Mouse (Mus musculus) spleen, adult 12 weeks (tissue): Measurements from ENCODE around the gene Cdc37.
"Not testable (repeated sequence)": the region's sequence is repeated elsewhere in the genome, so short reads cannot be mapped to it uniquely, and the experiment has no call there.

Source experiments
- DNase-seq: peaks from one replicate; pipeline ENCODE4 v3.0.0; 2022; ENCODE audit warnings: low spot score

Cdc37 gene

GRCm38 (mm10) chr9:21149654-21150419 is at the start of gene Cdc37:
TSS of gene Cdc37 (minus strand) at chr9:21149982.
- DNase-seq = peak; percentile 87

DNA sequence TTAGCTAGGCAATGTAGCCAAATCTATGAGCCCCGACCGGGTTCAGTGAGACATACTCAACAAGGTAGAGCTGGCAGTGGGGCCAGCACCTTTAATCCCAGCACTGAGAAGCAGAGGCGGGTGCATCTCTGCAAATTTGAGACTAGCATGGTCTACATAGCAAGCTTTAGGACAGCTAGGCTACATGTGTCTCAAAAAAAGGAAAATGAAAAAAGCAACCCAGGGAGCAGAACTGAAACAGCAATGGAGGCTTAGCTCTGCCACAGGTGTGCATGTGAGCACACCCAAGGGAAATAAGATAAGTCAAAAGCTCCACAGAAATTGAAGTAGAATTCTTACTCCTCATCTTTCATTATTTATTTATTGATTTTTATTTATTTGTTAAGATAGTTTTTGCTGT is 49.2 kb upstream of the Cdc37 start:
- no peak for DNase-seq

DNA sequence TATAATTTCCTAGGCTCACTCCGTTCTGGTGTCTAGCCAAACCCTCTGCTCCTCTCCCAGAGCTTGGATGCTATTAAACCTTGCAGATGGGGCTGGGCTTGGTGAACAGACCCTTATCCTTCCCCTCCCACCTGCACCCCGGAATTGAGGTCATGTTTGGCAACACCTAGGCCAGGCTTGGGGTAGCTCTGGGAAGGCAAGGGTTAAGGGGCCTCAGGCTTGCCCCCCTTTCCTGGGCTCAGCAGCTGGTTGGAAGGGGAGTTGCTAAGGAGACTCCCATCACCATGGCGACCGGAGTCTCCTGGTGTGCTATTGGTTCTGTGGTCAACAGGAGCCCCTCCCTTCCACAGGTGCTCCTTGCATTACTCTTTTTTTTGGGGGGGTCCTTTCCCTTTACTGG is 48.2 kb upstream of the Cdc37 start:
- DNase-seq = no peak

GRCm38 (mm10) chr9:21196521-21197433 is 47.0 kb upstream of the Cdc37 start:
- DNase-seq = no peak

GRCm38 (mm10) chr9:21195736-21196505 is 46.1 kb upstream of the Cdc37 start:
- not testable (repeated sequence) for DNase-seq

DNA sequence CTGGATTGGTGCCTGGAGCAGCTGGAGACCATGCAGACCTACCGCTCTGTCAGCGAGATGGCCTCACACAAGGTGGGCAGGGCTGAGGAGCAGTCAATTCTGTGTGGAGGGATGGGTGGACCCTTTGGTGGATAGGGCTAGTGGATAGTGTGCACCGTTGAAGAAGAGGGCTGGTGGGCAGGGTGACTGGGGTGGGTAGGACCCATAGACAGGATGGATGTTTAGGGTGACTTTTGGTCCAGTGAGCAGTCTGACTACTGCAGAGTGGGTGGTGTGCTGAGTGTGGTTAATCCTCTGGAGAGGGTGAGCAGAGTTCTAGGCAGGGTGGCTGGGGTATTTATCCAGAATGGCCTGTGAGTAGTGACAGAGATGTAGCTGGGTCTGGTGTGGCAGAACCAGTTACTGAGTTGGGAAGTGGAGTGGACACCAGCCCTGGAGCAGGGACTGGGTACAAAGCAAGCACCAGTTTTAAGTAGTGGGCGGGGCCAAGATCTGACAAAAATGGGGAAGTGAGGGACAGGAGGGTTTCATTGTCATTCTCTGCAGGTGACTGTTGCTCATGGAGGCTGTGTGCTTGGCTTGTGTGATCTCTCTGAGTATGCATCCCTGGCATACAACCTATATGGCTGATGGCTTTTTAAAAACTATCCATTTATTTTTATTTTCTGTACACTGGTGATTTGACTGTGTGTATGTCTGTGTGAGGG is 45.2 kb upstream of the Cdc37 start:
- DNase-seq = no peak

DNA sequence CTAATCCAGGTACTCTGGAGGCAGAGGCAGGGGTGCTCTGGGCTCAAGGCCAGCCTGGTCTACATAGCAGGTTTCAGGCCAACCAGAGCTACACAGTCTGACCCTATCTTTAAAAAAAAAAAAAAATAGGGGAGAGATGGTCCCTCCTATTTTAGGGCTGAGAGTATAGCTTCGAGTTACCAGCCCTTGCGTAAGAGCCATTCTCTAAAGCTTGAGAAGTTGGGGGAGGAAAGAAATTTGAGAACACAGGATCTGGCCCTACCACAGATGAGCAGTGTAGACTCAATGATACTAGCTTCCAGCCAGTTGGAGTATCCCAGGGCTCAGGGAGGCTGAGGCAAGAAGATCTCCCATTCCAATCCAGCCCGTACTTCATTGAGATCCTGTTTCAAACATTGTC is 44.0 kb upstream of the Cdc37 start:
- DNase-seq = no peak

DNA sequence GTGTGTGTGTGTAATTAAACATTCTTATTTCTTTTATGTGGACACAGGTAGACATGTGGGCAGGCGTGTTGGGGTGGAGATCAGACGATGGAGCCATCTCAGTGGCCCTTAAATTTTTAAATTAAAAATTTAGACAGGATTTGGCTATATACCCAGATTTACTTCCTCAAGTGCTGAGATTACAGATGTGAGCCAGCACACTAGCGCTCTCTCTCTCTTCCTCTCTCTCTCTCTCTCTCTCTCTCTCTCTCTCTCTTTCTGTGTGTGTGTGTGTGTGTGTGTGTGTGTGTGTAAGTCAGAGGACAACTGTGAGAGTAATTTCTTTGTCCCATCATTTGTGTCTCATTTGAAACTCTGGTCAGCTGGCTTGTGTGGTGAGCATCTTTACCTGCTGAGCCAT is 40.9 kb upstream of the Cdc37 start:
- no peak for DNase-seq

GRCm38 (mm10) chr9:21189905-21190304 is 40.1 kb upstream of the Cdc37 start:
- DNase-seq = no peak

GRCm38 (mm10) chr9:21185436-21185835 is 35.7 kb upstream of the Cdc37 start:
- DNase-seq = no peak

DNA sequence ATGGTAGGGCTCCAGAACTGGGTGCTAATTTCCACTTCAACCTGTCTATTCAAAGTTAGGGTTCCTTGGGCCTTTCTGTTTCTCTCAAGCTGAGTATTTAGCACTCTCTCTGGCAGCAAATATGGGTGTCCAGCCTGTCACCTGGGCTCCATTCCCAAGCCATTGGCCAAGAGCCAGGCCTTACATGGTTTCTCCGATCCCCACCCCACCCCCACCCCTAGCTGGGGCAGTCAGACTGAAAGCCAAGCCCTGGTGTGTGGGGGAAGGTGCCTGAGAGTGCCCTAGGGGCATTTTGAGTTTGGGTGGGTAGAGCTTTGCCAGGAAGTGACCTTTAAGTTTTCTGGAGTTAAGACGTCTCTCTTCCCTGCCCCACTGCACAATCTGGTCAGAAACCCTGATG is 35.0 kb upstream of the Cdc37 start:
- no peak for DNase-seq

DNA sequence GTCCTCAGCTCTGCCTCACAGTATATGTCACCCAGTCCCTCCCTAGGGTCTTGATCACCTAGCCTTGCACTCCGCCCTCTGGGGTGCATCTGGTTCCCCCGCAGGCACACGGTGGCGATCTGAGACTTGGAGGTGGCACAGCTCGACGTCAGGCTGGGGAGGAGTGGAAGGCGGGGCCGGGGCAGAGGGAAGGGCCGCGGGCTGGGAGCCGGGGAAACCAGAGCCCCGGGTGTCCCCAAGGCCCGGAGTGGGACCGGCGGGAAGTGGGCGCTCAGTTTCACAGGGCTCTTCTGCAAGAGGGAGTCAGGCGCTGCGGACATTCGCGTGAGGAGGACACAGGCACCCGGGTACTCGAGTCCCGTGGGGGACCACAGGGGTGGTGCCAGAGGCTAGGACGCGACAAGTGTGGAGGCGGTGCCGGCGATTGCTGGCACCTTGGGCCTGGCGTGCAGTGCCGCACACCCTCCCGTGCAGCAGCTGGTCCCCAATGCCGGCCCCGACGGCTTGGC is 34.2 kb upstream of the Cdc37 start:
- DNase-seq = peak; percentile 55

- no peak for DNase-seq
Measured at GRCm38 (mm10) chr9:21183421-21183820, 33.6 kb upstream of the Cdc37 start.

DNA sequence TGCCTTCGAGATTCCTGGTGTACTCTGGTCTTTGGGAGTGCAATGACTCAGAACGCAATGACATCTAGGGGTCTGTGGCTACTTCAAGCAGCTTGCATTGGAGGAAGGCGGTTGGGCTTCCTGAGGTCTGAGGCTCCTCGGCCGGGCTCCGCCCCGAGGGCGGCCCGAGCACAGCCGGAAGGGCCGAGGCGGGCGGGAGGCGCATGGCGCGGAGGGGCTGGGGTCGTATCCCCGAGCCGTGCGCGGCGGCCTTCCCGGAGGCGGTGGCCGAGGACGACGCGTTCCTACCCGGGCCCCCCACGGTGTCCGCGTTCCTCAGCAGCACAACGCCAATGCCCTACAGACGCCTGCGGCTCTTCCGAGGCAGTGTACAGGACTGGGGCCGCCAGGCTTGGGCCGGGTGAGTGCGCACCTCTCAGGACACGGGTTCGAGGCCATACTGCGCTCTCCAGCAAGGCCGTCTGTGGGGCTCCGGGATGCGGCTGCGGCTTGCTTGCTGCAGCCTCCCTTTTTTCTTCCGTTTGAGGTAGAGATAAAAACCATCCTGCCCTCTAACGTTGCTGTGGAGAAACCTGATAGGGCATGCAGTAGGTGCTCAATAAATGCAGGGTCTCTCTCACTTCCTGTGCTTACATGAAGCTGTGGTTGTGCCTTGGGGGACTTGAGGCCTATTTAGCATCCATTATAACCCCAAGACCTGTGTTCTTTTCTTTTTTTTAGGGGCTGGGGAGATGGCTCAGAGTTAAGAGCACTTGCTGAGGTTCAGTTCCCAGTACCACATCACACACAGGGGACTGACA is 31.8 kb upstream of the Cdc37 start:
- no peak for DNase-seq

- no peak for DNase-seq
Measured at GRCm38 (mm10) chr9:21180841-21181240, 31.1 kb upstream of the Cdc37 start.

- no peak for DNase-seq
Measured at GRCm38 (mm10) chr9:21180402-21180801, 30.6 kb upstream of the Cdc37 start.

- no peak for DNase-seq
Measured at GRCm38 (mm10) chr9:21172364-21172763, 22.6 kb upstream of the Cdc37 start.

GRCm38 (mm10) chr9:21169157-21169556 is 19.4 kb upstream of the Cdc37 start:
- DNase-seq = no peak

- peak; percentile 68 for DNase-seq
Measured at GRCm38 (mm10) chr9:21168161-21169123, 18.7 kb upstream of the Cdc37 start.
